Mouse (Mus musculus) T-cell, adult 2 months (primary cell): ENCODE results near the gene R3hdm4.

ENCODE experiments used
- DNase-seq: peaks from one replicate; pipeline ENCODE4 v3.0.0; 2022; ENCODE audit warnings: low spot score

The R3hdm4 gene

GRCm38 (mm10) chr10:79865801-79866295, 55.2 kb downstream of the R3hdm4 start:
- DNase-seq, result no peak

DNA sequence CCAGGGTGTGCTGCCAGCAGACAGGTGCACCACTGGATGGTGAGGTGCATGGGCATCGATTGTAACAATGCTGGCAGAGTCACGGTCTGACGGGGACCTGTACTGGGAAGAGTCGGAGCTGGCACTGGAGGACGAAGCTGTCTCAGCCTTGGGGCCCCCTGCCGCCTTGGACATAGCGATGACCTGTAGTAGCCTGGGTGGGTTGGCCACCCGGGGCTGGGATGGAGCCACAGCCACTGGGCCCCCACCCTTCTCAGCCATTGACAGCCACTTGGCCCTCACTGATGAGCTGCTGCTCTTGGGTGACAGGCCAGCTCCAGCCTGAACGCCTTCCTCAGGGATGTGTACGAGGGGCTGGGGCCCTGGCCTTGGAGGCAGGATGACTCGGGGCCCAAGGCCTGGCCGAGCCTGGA, 55.8 kb downstream of the R3hdm4 start:
- DNase-seq, result no peak

GRCm38 (mm10) chr10:79864351-79865188, 56.4 kb downstream of the R3hdm4 start:
- no peak for DNase-seq

- DNase-seq, result no peak
These were observed 58.1 kb downstream of the R3hdm4 start for GRCm38 (mm10) chr10:79862925-79863324.

DNA sequence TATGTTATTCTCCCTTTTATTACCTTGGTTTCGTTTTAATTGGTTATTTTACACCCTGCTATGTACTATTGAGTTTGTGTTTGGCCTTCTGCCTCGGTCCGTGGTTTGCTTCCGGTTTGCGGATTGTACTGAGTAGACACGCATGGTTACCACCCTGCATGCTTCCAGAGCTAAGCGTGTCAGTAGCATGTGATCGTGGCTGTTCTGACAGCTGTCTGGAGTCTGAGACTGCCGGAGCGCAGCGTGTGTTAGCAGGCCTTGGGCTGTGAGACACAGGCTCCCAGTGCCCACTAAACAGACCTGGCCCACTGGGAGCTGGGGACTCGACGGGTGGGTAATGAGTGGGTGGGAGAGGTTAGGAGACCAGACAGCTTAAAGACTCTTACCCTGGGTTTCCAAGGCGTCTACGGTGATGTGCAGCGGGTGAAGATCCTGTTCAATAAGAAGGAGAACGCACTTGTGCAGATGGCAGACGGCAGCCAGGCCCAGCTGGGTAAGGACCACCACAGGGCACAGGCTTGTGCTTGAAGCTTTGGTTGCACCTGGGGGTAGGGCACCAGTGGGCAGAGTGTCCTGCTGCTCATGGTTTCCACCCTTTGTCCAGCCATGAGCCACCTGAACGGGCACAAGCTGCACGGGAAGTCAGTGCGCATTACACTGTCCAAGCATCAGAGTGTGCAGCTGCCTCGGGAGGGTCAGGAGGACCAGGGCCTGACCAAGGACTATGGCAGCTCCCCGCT, 58.8 kb downstream of the R3hdm4 start:
- DNase-seq, result no peak

GRCm38 (mm10) chr10:79861230-79862048, 59.6 kb downstream of the R3hdm4 start:
- DNase-seq, result no peak

GRCm38 (mm10) chr10:79860079-79860911, 60.7 kb downstream of the R3hdm4 start:
- no peak for DNase-seq
